Mouse (Mus musculus) ES-E14 (cell line): ENCODE data around the gene Srd5a1.

Experiments used
- MAFK ChIP-seq: IDR thresholded peaks from 2 replicates; pipeline ENCODE4 v1.6.1; 2014; ENCODE audit warnings: mild to moderate bottlenecking, low read depth, low read length, inconsistent platforms; ENCODE audit not compliant: insufficient read depth
- ZC3H11A ChIP-seq: IDR thresholded peaks from 2 replicates; pipeline ENCODE4 v1.6.1; 2012; ENCODE audit warnings: low read depth, mild to moderate bottlenecking, inconsistent platforms, low read length, borderline replicate concordance

DNA sequence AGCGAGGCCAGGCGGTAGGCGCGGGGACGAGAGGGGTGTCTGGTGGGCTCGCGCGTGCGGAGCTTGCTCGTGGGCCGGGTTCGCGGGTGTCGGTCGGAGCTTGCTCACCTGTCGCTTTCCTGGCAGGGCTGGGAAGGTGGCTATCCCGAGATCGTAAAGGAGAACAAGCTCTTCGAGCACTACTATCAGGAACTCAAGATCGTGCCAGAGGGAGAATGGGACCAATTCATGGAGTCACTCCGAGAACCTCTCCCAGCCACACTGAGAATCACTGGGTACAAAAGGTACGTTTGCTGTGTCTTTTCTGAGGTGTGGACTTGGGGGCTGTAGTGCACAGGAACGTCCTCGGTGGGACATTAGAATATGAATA lies 918 bp upstream of the Srd5a1 start:
- TF ChIP-seq MAFK = no peak
- no peak for TF ChIP-seq ZC3H11A
